Mouse (Mus musculus) lung, embryonic 14.5 days (tissue): ENCODE data around the gene Vmn2r-ps159. TPM values are rescaled to one million over a fixed set of nuclear protein-coding genes. Genes with fewer than 3 reads are reported as not detected.
A peak's percentile ranks its signal among the peaks of the same experiment; 100 is the strongest.
"Not testable (repeated sequence)": the region's sequence is repeated elsewhere in the genome, so short reads cannot be mapped to it uniquely, and the experiment has no call there.

Experiments used
- ATAC-seq: fragments of 200-750 bp; cut with Nextera tagmentation; 2 replicates; pipeline ENCODE4 v1.8.0; 2017; ENCODE audit warnings: mild to moderate bottlenecking, moderate TSS enrichment, moderate library complexity; ENCODE audit not compliant: insufficient read depth
- DNase-seq: peaks from one replicate; pipeline ENCODE4 v3.0.0-alpha.2; 2015
- H3K27ac ChIP-seq: fragments of 300-500 bp; sonication (generic); 2 replicates; pipeline ENCODE4 v1.5.1; 2014; ENCODE audit warnings: low read depth, mild to moderate bottlenecking, moderate library complexity
- H3K27me3 ChIP-seq: fragments of 300-500 bp; sonication (generic); 2 replicates; pipeline ENCODE4 v1.6.1; 2014; ENCODE audit warnings: low read length, control low read depth; ENCODE audit not compliant: insufficient read depth
- H3K36me3 ChIP-seq: fragments of 300-500 bp; sonication (generic); 2 replicates; pipeline ENCODE4 v1.6.1; 2014; ENCODE audit warnings: control low read depth; ENCODE audit not compliant: insufficient read depth
- H3K4me1 ChIP-seq: fragments of 300-500 bp; sonication (generic); 2 replicates; pipeline ENCODE4 v1.6.1; 2014; ENCODE audit warnings: antibody characterized with exemption, control low read depth; ENCODE audit not compliant: insufficient read depth
- H3K4me2 ChIP-seq: fragments of 300-500 bp; sonication (generic); 2 replicates; pipeline ENCODE4 v1.6.1; 2014; ENCODE audit warnings: mild to moderate bottlenecking
- H3K4me3 ChIP-seq: fragments of 300-500 bp; sonication (generic); 2 replicates; pipeline ENCODE4 v1.5.1; 2014; ENCODE audit warnings: low read depth, low read length
- H3K9ac ChIP-seq: fragments of 300-500 bp; sonication (generic); 2 replicates; pipeline ENCODE4 v1.6.1; 2014
- H3K9me3 ChIP-seq: fragments of 300-500 bp; sonication (generic); 2 replicates; pipeline ENCODE4 v1.6.1; 2016; ENCODE audit warnings: low read depth, low read length, control low read depth
- CTCF ChIP-seq: IDR thresholded peaks from 2 replicates; pipeline ENCODE4 v1.5.1; 2016; ENCODE audit warnings: antibody characterized with exemption, low read depth
- WGBS: fragments of 180-500 bp; shearing (Covaris S2); extraction: QIAGEN DNeasy Blood & Tissue Kit; methylation state at CpG from one replicate; pipeline ENCODE4 v1.1.7; 2014; 5-methylcytosine and 5-hydroxymethylcytosine counted together
- polyA plus RNA-seq: library from polyadenylated mRNA; unstranded; fragments of >200 nt; fragmentation: Nextera tagmentation; extraction: Ambion mirVana; gene quantifications from 2 replicates; pipeline ENCODE4 v1.2.1, GENCODE M21; 2014

The Vmn2r-ps159 gene
- not detected in 2 replicates for polyA plus RNA-seq

DNA sequence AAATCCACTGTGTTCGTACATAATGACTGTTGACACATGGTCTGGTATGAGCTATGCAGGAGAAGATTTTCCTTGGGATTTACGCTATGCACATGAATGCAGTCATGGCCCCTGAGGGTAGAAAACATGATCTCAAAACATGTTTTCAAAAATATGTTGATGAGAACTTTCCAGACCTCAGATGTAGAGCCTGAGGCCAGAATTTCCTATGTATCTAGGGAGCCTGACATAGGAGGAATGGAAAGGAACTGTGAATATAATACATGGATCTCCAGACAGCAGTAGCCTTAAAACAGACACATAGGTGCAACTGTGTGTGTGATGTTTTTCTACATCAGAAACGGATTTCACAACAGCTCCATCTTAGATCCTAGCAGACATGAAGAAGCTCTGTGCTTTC lies at the start of gene Vmn2r-ps159:
Gene Vmn2r-ps159 (plus strand): TSS at position 301 of the 400 bp plus-strand sequence.
- 66% methylated on average over 3 of the region's 3 CpGs for WGBS
- not testable (repeated sequence) for H3K4me2 ChIP-seq, ATAC-seq, H3K27ac ChIP-seq, H3K27me3 ChIP-seq, H3K9me3 ChIP-seq, H3K36me3 ChIP-seq, H3K9ac ChIP-seq, H3K4me3 ChIP-seq, H3K4me1 ChIP-seq, DNase-seq

DNA sequence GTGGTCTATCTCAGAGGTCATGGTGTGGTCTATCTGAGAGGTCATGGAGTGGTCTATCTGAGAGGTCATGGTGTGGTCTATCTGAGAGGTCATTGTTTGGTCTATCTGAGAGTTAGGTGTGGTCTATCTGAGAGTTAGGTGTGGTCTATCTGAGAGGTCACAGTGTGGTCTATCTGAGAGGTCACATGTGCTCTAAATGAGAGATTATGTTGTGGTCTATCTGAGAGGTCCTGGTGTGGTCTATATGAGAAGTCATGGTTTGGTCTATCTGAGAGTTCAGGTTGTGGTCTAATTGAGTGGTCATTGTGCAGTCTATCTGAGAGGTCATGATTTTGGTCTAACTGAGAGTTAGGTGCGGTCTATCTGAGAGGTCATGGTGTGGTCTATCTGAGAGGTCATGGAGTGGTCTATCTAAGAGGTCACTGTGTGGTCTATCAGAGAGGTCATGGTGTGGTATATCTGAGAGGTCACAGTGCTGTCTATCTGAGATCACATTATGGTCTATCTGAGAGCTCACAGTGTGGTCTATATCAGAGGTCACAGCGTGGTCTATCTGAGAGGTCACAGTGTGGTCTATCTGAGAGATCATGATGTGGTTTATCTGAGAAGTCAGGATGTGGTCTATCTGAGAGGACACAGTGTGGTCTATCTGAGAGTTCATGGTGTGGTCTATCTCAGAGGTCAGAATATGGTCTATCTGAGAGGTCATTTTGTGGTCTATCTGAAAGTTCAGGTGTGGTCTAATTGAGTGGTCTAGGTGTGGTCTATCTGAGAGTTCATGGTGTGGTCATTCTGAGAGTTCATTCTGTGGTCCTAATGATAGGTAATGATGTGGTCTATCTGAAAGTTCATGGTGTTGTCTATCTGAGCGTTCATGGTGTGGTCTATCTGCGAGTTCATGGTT lies 10.9 kb downstream of the Vmn2r-ps159 start:
- not testable (repeated sequence) for H3K4me3 ChIP-seq, H3K4me2 ChIP-seq, H3K9ac ChIP-seq, H3K4me1 ChIP-seq, H3K27me3 ChIP-seq, H3K36me3 ChIP-seq, DNase-seq, H3K27ac ChIP-seq
- ATAC-seq: peak; percentile 44
- WGBS: 83% methylated on average over 4 of the region's 4 CpGs
- peaks cover 16% of the 10 kb centered on the region for H3K9me3 ChIP-seq

DNA sequence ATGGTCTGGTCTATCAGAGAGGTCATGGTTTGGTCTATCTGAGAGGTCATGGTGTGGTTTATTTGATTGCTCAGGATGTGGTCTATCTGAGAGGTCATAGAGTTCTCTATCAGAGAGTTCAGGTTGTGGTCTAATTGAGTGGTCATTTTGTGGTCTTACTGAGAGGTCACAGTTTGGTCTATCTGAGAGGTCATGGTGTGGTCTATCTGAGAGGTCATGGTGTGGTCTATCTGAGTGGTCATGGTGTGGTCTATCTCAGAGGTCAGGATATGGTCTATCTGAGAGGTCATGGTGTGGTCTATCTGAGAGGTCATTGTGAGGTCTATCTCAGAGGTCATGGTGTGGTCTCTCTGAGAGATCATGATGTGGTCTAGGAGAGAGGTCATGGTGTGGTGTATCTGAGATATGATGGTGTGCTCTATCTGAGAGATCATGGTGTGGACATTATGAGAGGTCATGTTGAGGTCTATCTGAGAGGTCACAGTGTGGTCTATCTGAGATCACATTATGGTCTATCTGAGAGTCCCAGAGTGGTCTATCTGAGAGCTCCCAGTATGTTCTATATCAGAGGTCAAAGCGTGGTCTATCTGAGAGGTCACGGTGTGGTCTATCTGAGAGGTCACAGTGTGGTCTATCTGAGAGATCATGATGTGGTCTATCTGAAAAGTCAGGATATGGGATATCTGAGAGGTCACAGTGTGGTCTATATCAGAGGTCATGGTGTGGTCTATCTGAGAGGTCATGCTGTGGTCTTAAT lies 11.8 kb downstream of the Vmn2r-ps159 start:
- Histone ChIP-seq H3K27ac (no peak overlapping the region), H3K9me3 (peaks cover 16% of the 10 kb centered on the region), H3K4me1 (no peaks in the 10 kb centered on the region), H3K4me3 (no peak overlapping the region), H3K36me3 (no peaks in the 10 kb centered on the region), H3K9ac (no peak overlapping the region), H3K27me3 (no peaks in the 10 kb centered on the region), H3K4me2 (no peak overlapping the region)
- WGBS: 83% methylated on average over 2 of the region's 2 CpGs
- ATAC-seq (peak; percentile 60), DNase-seq (peak; percentile 50)
- TF ChIP-seq CTCF: no peak

DNA sequence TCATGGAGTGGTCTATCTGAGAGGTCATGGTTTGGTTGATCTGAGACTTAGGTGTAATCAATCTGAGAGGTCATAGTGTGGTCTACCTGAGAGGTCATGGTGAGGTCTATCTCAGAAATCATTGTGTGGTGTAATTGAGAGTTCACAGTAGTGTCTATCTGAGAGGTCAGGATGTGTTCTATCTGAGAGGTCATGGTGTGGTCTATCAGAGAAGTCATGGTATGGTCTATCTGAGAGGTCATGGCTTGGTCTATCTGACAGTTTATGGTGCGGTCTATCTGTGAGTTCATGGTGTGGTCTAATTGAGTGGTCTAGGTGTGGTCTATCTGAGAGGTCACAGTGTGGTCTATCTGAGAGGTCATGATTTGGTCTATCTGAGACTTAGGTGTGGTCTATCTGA lies 12.4 kb downstream of the Vmn2r-ps159 start:
- Histone ChIP-seq H3K9ac (no peak overlapping the region), H3K9me3 (peaks cover 16% of the 10 kb centered on the region), H3K4me3 (no peak overlapping the region), H3K4me1 (no peaks in the 10 kb centered on the region), H3K27ac (no peak overlapping the region), H3K36me3 (no peaks in the 10 kb centered on the region), H3K4me2 (no peak overlapping the region), H3K27me3 (no peaks in the 10 kb centered on the region)
- no peak for TF ChIP-seq CTCF
- ATAC-seq (no peak), DNase-seq (no peak)
- WGBS: 85% methylated on average over 1 of the region's 1 CpGs

DNA sequence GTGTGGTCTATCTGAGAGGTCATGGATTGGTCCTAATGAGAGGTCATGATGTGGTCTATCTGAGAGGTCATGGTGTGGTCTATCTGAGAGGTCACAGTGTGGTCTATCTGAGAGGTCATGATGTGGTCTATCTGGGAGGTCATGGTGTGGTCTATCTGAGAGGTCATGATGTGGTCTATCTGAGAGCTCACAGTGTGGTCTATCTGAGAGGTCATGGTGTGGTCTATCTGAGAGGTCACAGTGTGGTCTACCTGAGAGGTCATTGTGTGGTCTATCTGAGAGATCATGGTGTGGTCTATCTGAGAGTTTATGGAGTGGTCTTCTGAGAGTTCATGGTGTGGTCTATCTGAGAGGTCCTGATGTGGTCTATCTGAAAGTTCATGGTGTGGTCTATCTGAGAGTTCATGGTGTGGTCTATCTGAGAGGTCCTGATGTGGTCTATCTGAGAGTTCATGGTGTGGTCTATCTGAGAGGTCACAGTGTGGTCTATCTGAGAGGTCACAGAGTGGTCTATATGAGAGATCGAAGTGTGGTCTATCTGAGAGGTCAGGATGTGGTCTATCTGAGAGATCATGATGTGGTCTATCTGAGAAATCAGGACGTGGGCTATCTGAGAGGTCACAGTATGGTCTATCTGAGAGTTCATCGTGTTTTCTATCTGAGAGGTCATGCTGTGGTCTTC lies 26.0 kb downstream of the Vmn2r-ps159 start:
- not testable (repeated sequence) for DNase-seq, H3K9me3 ChIP-seq, H3K4me3 ChIP-seq, H3K9ac ChIP-seq, H3K4me2 ChIP-seq, H3K4me1 ChIP-seq, H3K36me3 ChIP-seq, H3K27me3 ChIP-seq, H3K27ac ChIP-seq
- peak; percentile 65; the same call in 1 of the 2 replicates for ATAC-seq
- WGBS: 55% methylated on average over 3 of the region's 3 CpGs

Other genes starting within 250 kb of the Vmn2r-ps159 start
- gene 9430015G10Rik, start 221.1 kb upstream of the Vmn2r-ps159 start, polyA plus RNA-seq: 49.4 and 55.7 TPM in 2 replicates
- 0.43 and 0.72 TPM in 2 replicates for gene Rnf223, start 200.6 kb upstream of the Vmn2r-ps159 start, polyA plus RNA-seq
- gene Agrn, start 133.6 kb upstream of the Vmn2r-ps159 start, polyA plus RNA-seq: 81.9 and 84.0 TPM in 2 replicates
- 0.43 TPM in 1 of 2 replicates, not detected in the other for gene Isg15, start 130.3 kb upstream of the Vmn2r-ps159 start, polyA plus RNA-seq
- 0.72 and 0.81 TPM in 2 replicates for gene AW011738, start 127.8 kb upstream of the Vmn2r-ps159 start, polyA plus RNA-seq
- 0.32 and 0.51 TPM in 2 replicates for gene Perm1, start 115.2 kb upstream of the Vmn2r-ps159 start, polyA plus RNA-seq
- 21.0 and 21.4 TPM in 2 replicates for gene Plekhn1, start 96.2 kb upstream of the Vmn2r-ps159 start, polyA plus RNA-seq
- gene Noc2l, start 95.1 kb upstream of the Vmn2r-ps159 start, polyA plus RNA-seq: 82.4 and 90.1 TPM in 2 replicates
- gene Samd11, start 75.4 kb upstream of the Vmn2r-ps159 start, polyA plus RNA-seq: 0.11 and 0.15 TPM in 2 replicates